Mouse (Mus musculus) embryonic facial prominence, embryonic 11.5 days (tissue): ENCODE results near the gene Ccdc149. TPM values are rescaled to one million over a fixed set of nuclear protein-coding genes. Genes with fewer than 3 reads are reported as not detected.

Source experiments
- ATAC-seq: fragments of 200-750 bp; cut with Nextera tagmentation; replicated peaks from 2 replicates; pipeline ENCODE4 v1.8.0; 2017; ENCODE audit warnings: low read depth; ENCODE audit not compliant: insufficient number of reproducible peaks, low FRiP score, low TSS enrichment
- DNase-seq: peaks from one replicate; pipeline ENCODE4 v3.0.0-alpha.2; 2015; ENCODE audit warnings: low spot score
- H3K27ac ChIP-seq: fragments of 300-500 bp; sonication (generic); replicated peaks from 2 replicates; pipeline ENCODE4 v1.5.1; 2014; ENCODE audit warnings: mild to moderate bottlenecking, low read depth, low read length, control low read depth
- H3K27me3 ChIP-seq: fragments of 300-500 bp; sonication (generic); 2 replicates; pipeline ENCODE4 v1.6.1; 2014; ENCODE audit warnings: mild to moderate bottlenecking, low read length, moderate library complexity, mixed read lengths; ENCODE audit not compliant: control insufficient read depth, insufficient read depth
- H3K36me3 ChIP-seq: fragments of 300-500 bp; sonication (generic); replicated peaks from 2 replicates; pipeline ENCODE4 v1.6.1; 2014; ENCODE audit warnings: low read depth, mild to moderate bottlenecking, low read length, moderate library complexity, mixed read lengths; ENCODE audit not compliant: control insufficient read depth, insufficient read depth
- H3K4me1 ChIP-seq: fragments of 300-500 bp; sonication (generic); 2 replicates; pipeline ENCODE4 v1.6.1; 2014; ENCODE audit warnings: low read length, mixed read lengths; ENCODE audit not compliant: control insufficient read depth, insufficient read depth
- H3K4me2 ChIP-seq: fragments of 300-500 bp; sonication (generic); 2 replicates; pipeline ENCODE4 v1.6.1; 2014; ENCODE audit warnings: low read depth, mild to moderate bottlenecking, control low read depth, low read length, moderate library complexity
- H3K4me3 ChIP-seq: fragments of 300-500 bp; sonication (generic); 2 replicates; pipeline ENCODE4 v1.5.1; 2014; ENCODE audit warnings: low read depth, low read length, control low read depth
- H3K9ac ChIP-seq: fragments of 300-500 bp; sonication (generic); replicated peaks from 2 replicates; pipeline ENCODE4 v1.6.1; 2014; ENCODE audit warnings: mild to moderate bottlenecking, control low read depth, low read length
- H3K9me3 ChIP-seq: fragments of 300-500 bp; sonication (generic); replicated peaks from 2 replicates; pipeline ENCODE4 v1.6.1; 2016; ENCODE audit warnings: mild to moderate bottlenecking, low read length, inconsistent platforms, mixed read lengths; ENCODE audit not compliant: control insufficient read depth
- WGBS: fragments of 180-500 bp; shearing (Covaris S2); extraction: QIAGEN DNeasy Blood & Tissue Kit; methylation state at CpG from one replicate; pipeline ENCODE4 v1.1.7; 2014; 5-methylcytosine and 5-hydroxymethylcytosine counted together
- polyA plus RNA-seq: library from polyadenylated mRNA; unstranded; fragments of >200 nt; fragmentation: Nextera tagmentation; extraction: Ambion mirVana; gene quantifications from 2 replicates; pipeline ENCODE4 v1.2.1, GENCODE M21; 2014

The Ccdc149 gene
- polyA plus RNA-seq, 1 experiment from 2014 or later = 1.2 TPM

- Histone ChIP-seq H3K9me3 (peaks cover 3% of the 10 kb centered on the region; the same call in 1 of the 2 replicates), H3K4me3 (no peak overlapping the region), H3K27ac (no peak overlapping the region), H3K4me2 (no peak overlapping the region), H3K9ac (no peak overlapping the region), H3K36me3 (no peaks in the 10 kb centered on the region), H3K27me3 (no peaks in the 10 kb centered on the region), H3K4me1 (no peaks in the 10 kb centered on the region)
- DNase-seq = no peak
- WGBS = 77% methylated on average over 2 of the region's 2 CpGs
- ATAC-seq = no peak
Observed at GRCm38 (mm10) chr5:52462447-52462846, 8.9 kb downstream of the Ccdc149 start.

GRCm38 (mm10) chr5:52461434-52462124, 9.7 kb downstream of the Ccdc149 start:
- no peak overlapping the region for H3K4me3 ChIP-seq
- no peaks in the 10 kb centered on the region for H3K4me1 ChIP-seq
- H3K27me3 ChIP-seq = no peaks in the 10 kb centered on the region
- no peak for DNase-seq
- 77% methylated on average over 6 of the region's 6 CpGs for WGBS
- no peak overlapping the region for H3K4me2 ChIP-seq
- H3K27ac ChIP-seq = no peak overlapping the region
- ATAC-seq = no peak
- H3K36me3 ChIP-seq = no peaks in the 10 kb centered on the region
- no peak overlapping the region for H3K9ac ChIP-seq
- H3K9me3 ChIP-seq = peaks cover 3% of the 10 kb centered on the region; the same call in 1 of the 2 replicates

GRCm38 (mm10) chr5:52459308-52459707, 12.0 kb downstream of the Ccdc149 start:
- H3K27me3 ChIP-seq = no peaks in the 10 kb centered on the region
- no peak overlapping the region for H3K9ac ChIP-seq
- no peaks in the 10 kb centered on the region for H3K4me1 ChIP-seq
- no peak overlapping the region for H3K27ac ChIP-seq
- H3K4me2 ChIP-seq = no peak overlapping the region
- no peaks in the 10 kb centered on the region for H3K9me3 ChIP-seq
- DNase-seq (no peak), ATAC-seq (no peak)
- 85% methylated on average over 4 of the region's 4 CpGs for WGBS
- no peaks in the 10 kb centered on the region for H3K36me3 ChIP-seq
- H3K4me3 ChIP-seq = no peak overlapping the region

- Histone ChIP-seq H3K4me3 (no peak overlapping the region), H3K27ac (no peak overlapping the region), H3K4me2 (no peak overlapping the region), H3K9me3 (no peaks in the 10 kb centered on the region), H3K27me3 (no peaks in the 10 kb centered on the region), H3K9ac (no peak overlapping the region), H3K36me3 (no peaks in the 10 kb centered on the region), H3K4me1 (no peaks in the 10 kb centered on the region)
- DNase-seq (no peak), ATAC-seq (no peak)
- 75% methylated on average over 6 of the region's 6 CpGs for WGBS
Observed at GRCm38 (mm10) chr5:52457154-52457553, 14.2 kb downstream of the Ccdc149 start.

GRCm38 (mm10) chr5:52450821-52451220, 20.5 kb downstream of the Ccdc149 start:
- 75% methylated on average over 9 of the region's 9 CpGs for WGBS
- no peak overlapping the region for H3K9ac ChIP-seq
- DNase-seq (no peak), ATAC-seq (no peak)
- no peaks in the 10 kb centered on the region for H3K36me3 ChIP-seq
- no peaks in the 10 kb centered on the region for H3K4me1 ChIP-seq
- no peaks in the 10 kb centered on the region for H3K27me3 ChIP-seq
- H3K27ac ChIP-seq = no peak overlapping the region
- H3K9me3 ChIP-seq = no peaks in the 10 kb centered on the region
- no peak overlapping the region for H3K4me2 ChIP-seq
- H3K4me3 ChIP-seq = no peak overlapping the region

- Histone ChIP-seq H3K9me3 (no peaks in the 10 kb centered on the region), H3K27me3 (no peaks in the 10 kb centered on the region), H3K27ac (no peak overlapping the region), H3K9ac (no peak overlapping the region), H3K36me3 (no peaks in the 10 kb centered on the region), H3K4me3 (no peak overlapping the region), H3K4me1 (no peaks in the 10 kb centered on the region), H3K4me2 (no peak overlapping the region)
- DNase-seq (no peak), ATAC-seq (no peak)
- 74% methylated on average over 8 of the region's 8 CpGs for WGBS
Observed at GRCm38 (mm10) chr5:52449187-52449586, 22.1 kb downstream of the Ccdc149 start.

- Histone ChIP-seq H3K27me3 (no peaks in the 10 kb centered on the region), H3K9me3 (no peaks in the 10 kb centered on the region), H3K36me3 (no peaks in the 10 kb centered on the region), H3K4me1 (no peaks in the 10 kb centered on the region), H3K4me3 (no peak overlapping the region), H3K4me2 (no peak overlapping the region), H3K27ac (no peak overlapping the region), H3K9ac (no peak overlapping the region)
- no peak for ATAC-seq
- WGBS = 87% methylated on average over 11 of the region's 11 CpGs
- no peak for DNase-seq
Observed at GRCm38 (mm10) chr5:52440278-52440677, 31.0 kb downstream of the Ccdc149 start.

GRCm38 (mm10) chr5:52438946-52439345, 32.4 kb downstream of the Ccdc149 start:
- H3K27ac ChIP-seq = no peak overlapping the region
- no peaks in the 10 kb centered on the region for H3K4me1 ChIP-seq
- H3K9ac ChIP-seq = no peak overlapping the region
- H3K4me3 ChIP-seq = no peak overlapping the region
- ATAC-seq = no peak
- WGBS = 96% methylated on average over 7 of the region's 7 CpGs
- H3K27me3 ChIP-seq = no peaks in the 10 kb centered on the region
- H3K36me3 ChIP-seq = no peaks in the 10 kb centered on the region
- no peaks in the 10 kb centered on the region for H3K9me3 ChIP-seq
- DNase-seq = no peak
- no peak overlapping the region for H3K4me2 ChIP-seq
